Mouse (Mus musculus) CD4-positive helper T cell, adult 2 months (primary cell): Measurements from ENCODE around the gene Bloc1s1.

Experiments
- DNase-seq: peaks from one replicate; pipeline ENCODE4 v3.0.0-alpha.2; 2012; ENCODE audit warnings: low read depth, missing footprints, low spot score

Bloc1s1 gene

DNA sequence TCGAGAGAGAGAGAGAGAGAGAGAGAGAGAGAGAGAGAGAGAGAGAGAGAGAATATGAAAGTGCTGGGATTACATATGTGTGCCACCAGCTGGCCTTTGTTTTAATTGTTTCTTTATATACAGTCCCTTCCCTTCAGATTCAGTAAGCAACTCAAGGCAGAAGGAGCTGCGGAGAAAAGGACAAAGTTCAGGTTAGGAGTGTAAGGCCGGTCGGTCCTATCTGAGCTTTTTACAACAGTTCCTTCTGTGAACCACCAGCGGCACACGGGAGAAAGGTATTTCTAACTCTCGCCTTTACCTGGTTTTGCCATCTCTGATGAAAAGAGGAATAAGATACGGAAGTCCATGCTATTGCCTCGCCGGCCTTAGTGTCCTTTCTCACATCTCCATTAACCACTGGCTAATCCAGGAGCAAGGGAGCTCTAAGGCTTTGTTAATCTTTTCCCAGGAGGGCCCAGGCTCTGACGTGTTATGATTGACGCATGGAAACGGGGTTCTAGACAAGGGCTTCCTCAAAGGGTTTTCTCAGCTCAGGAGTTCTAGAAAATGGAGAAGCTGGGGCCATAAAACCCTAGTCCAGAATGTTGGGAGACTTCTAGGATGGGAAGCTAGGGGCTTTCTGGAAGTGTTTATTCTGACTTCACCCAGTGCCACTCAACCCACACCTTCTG, 14.9 kb downstream of the Bloc1s1 start:
- no peak for DNase-seq

DNA sequence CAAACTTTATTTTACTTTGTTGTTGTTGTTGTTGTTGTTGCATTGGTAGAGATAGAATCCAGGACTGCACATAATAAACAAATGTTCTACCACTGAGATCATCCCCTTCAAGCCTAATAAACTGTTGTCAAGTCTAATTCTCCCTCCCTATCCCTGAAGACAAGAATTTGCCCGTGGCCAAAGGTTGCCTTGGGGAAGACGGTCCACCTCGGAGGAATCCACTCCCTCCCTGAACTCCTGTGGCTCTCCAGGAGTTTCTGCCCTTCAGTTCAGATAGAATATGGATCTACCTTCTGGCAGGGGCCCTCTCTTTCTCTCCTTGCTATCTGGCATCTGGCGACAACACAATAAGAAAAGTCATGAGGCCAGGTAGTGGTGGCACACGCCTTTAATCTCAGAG, 19.0 kb downstream of the Bloc1s1 start:
- no peak for DNase-seq

DNA sequence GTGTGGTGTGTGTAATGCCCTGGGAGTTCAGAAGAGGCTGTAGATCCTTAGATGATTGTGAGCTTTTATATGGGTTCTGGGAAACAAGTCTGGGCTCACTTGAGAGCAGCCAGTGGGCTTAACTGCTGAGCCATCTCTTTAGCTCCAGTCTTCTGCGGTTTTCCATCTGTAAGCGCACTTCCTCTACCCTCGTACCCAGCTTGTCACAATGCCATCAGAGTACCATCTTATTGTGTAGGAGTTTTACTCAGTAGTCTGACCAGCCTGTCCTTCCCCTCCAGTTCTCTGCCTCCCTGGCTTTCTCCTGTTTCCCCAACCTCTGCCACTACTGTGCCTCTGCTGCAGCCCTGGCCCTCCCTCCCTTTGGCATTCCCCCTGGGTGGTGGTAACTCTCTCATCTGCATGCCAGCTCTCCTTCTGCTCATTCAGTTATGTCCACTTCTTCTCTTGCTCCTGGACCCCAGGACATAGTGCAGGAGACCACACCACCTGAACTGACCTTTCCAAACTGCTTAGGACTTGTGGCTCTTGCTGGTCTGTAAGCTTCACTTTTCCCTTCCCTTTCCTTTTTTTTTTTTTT, 21.3 kb downstream of the Bloc1s1 start:
- DNase-seq, result peak; percentile 47

DNA sequence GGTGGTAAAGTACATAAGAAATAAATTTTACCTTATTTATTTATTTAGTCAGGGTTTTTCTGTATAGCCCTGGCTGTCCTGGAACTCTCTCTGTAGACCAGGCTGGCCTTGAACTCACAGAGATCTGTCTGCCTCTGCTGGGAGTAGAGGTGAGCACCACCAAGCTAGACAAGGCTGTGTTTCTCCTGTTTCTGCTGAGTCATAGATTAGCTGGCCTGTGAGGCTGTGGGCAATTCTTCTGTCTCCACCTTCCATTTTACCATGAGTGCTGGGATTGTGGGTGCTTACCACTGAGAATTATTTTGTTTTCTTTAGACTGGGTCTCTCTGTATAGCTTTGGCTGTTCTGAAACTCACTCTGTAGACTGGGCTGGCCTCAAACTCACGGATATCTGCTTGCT, 22.4 kb downstream of the Bloc1s1 start:
- no peak for DNase-seq

DNA sequence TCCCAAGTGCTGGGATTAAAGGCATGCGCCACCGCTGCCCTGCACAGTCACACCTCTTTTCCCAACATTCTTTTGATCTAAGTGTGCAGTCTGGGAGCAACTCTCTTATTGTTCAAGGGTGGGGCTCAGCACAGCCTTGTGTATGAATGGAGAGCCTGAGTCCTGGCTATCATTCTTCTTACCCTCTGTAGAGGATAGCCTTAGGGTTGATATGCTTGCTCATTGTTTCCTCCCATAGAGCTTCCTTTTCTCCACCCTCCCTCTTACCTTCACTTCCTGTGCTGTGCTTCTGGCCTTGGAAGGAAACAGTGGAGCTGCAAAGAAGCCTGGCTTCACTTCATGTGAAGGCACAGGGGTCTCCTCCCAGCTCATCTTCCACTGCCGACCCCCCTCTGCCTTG, 23.1 kb downstream of the Bloc1s1 start, which contains the start of gene Cd63:
Gene Cd63, plus strand, starts transcription at position 292 of the 400 bp plus-strand sequence.
- DNase-seq, result no peak

DNA sequence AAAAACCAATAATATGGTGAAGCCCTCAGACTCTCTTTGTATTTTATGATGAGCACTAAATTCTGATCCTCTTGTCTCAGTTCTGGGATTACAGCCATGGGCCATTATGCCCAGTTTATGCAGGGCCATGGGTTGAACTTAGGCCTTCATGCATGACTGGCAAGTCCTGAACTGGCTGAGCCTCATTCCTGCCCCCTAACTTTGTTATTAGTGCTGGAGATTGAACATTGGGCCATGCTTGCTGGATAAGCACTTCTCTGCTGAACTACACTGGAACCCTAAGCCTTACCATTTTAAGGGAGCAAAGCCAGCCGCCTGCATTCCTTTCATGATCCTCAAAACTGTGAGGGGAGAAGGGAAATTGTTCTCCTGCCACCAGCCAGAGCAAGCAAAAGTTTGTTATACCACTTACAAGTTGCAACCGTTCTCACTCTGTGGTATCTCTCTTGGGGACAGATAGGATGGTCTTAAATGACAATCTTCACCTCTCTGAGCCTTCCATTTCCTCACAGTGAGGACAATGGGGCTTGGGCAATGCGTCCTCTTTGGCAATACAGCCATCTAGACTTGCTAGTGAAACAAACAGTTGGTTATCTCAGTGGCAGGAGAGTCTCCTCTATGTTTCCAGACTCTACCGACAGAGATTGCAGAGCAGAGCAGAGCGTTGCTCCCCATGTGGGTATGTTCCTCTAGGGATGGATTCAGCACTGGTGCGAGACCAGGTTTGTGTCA, 23.9 kb downstream of the Bloc1s1 start:
- no peak for DNase-seq

DNA sequence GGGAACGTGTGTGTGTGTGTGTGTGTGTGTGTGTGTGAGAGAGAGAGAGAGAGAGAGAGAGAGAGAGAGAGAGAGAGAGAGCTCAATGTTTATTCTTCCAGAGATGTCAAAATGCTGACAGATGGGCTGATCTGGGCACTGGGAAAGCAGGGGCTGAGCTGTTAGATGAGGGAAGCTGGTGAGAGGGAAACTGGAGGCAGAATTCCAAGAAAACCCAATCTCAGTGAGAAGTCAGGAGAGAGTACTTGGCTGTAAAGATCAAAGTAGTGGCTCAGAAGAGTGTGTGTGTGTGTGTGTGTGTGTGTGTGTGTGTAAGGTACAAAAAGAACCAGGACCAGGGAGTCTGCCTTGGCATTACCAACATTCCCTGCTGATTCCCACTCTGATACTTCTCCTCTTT, 26.3 kb downstream of the Bloc1s1 start:
- DNase-seq, result no peak

DNA sequence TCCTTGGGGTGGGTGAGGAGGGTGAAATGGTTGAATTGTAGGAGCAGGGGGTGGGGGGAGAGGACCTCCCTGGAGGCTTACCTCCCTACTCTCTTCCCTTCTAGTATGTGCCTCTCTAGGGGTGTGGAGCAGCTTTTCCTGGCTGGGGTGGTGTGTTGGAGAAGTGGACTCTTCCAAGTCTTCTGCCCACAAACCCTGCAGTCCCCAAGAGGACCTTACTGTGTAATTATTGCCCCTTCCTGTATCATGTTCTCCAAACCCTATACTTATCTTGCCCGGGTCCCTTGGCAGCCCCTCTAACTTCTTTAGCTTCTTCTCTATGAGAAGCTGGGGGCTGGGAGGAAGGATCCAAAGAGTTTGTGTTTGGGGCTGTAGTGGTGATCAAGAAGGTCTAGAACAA, 27.0 kb downstream of the Bloc1s1 start:
- no peak for DNase-seq

DNA sequence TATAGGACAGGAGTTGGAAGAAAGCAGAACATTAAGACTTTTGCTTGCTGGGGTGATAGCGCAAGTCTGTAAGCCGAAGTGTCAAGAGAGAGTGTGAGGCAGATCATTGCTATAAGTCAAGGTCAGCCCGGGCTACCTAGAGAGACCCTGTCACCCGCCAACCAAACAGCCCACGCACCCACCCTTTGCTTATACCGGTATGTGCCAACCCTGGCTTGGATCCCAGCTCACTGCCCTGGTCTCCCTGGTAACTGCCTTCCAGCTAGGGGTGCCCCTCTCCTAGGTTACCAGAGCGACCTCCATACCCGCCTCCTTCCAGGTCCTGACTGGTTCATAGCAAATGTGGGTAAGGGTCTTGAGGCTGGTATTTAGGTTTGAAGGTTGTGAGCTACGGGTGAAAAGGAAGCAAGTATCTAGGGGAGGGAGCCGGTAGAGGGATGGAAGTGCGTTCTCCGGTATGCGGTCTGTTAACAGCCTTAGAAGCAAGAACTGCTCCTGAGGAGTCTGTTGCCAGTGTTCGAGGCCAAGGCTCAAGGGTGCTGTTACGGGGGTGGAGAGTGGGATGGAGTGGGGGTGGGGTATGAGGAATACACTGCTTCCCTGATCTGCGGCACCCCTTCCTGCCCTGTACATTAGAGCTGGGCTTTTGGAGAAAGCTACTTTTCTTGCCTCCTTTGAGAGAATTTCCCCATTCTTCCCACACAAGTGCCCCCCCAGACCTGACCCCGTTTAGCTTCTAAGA, 27.7 kb downstream of the Bloc1s1 start:
- no peak for DNase-seq

DNA sequence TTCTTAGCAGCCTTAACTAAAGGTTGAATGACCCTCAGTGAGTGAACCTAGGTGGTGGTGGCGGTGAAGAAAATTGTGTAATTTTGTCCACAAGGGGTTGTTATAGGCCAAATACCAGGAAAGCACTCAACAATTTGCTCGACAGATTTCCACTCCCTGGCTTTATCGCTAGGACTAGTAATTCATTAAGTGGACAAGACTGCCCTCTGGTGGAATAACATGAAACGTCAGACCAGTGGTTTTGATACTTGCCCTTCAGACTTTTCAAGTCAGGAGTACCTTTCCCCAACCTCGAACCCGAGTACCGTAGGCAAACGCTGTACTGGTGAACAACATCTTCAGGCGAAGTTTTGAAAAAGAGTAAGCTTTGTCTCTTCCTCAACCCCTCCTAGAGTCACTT, 28.4 kb downstream of the Bloc1s1 start:
- DNase-seq, result peak; percentile 82

DNA sequence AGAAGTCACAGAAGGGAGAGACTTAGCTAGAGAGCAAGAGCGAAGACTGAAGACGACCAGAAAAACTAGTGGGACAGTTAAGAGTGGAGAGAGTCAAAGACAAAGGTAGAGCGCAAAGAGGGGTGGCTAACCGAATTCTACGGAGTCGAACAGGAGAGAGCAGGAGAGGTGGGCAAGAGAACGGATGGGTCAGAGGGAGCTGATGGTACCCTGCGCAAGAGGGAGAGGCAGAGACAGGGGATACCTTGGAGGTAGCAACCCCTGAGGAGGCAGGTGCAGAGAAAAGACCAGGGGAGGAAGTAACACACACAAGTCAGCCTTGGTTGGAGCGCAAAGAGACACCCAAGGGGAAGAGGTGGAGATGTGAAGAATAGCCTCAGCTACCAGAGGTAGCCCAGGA, 31.6 kb downstream of the Bloc1s1 start:
- peak; percentile 37 for DNase-seq

DNA sequence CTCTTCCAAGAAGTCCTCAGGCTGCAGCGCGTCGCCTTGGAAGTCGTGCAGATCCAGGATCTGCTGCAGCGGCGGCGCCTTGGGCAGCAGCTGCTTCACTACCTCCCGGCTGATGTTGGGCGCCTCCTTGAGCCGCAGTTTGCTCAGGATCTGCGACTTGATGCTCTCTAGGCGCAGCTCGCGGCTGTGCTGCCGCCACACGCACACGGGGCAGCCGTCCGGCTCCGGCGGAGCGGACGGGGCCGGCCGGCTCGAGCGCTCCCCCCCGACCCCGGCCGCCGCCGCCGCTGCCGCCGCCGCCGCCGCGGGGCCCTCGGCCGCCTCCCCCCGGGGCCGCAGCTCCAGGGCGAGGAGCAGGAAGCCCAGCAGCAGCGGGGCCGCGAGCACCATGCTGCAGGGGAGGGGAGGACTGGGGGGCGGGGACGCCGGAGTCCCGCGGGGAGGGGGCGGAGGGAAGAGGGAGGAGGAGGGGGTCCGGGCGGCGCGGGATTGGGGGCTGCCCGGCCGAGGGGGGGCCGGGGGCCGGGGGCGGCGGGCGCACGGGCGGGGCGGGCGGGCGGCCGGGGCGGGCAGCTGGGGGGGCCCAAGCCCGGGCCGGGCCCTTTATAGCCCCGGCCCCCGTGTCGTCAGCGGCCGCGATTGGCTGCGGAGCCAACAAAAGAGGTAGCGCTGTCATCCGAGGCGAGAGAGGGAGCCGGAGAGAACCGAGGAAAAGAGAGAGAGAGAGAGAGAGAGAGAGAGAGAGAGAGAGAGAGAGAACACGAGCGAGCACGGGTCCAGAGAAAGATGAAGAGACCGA, 32.3 kb downstream of the Bloc1s1 start, which contains the start of gene Gdf11:
Gene Gdf11, minus strand, starts transcription at position 423 of the 799 bp plus-strand sequence.
- DNase-seq, result peak; percentile 81

DNA sequence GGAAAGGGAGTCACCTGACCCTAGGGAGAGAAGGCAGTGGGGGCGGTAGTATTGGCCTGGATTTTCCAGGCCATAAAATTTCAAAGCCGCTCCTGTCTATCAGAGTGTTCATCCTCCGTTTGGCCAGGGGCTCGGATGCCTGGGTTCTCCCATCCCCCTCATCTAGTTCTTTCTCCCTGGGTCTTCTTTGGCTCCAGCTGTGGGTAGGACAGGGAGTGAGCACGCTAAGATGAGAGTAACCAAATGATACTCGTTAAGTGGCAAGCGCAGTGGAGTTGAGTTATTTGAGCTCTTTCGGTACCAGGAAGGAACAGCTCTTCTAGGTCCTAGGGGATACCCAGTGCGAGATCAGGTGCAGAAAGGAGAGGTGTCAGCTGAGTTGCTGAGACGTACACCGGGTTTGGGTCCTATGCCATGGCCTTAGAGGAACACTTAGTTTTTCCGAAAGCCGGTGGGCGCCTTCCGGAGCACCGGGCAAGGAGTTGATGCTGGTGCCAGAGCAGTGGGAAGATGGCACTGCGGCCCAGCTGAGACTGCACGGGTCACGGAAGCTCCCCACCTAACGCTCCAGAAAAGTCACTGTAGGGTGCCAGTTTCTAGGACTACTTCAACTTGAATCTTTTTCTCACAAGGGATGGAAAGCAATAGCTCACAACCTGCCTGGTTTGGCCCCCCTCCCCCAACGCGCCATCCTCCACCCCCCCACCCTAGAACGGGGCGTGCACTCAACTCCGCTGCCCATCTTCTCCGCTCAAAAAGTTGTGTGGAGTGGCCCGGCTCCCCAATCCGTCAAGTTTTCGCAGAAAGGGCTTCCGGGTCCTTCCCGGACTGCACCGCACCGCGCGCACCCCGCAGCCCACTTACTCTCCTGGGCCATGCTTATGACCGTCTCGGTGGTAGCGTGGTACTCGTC, 33.2 kb downstream of the Bloc1s1 start:
- peak; percentile 36 for DNase-seq

DNA sequence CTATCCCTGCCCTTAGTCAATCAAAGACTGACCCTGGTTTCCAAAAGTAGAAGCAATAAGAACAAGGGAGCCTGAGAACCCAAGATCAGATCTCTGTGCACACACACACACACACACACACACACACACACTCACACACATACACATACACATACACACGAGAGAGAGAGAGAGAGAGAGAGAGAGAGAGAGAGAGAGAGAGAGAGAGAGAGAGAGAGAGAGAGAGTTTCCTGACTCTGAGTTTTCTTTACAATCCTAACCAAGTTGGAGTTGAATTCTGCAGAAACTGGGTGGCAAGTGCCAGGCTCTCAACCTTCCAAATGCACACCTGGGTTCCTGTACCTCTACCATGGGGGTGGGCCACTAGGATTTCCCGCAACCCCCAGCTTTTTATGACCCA, 34.0 kb downstream of the Bloc1s1 start:
- DNase-seq, result peak; percentile 17

DNA sequence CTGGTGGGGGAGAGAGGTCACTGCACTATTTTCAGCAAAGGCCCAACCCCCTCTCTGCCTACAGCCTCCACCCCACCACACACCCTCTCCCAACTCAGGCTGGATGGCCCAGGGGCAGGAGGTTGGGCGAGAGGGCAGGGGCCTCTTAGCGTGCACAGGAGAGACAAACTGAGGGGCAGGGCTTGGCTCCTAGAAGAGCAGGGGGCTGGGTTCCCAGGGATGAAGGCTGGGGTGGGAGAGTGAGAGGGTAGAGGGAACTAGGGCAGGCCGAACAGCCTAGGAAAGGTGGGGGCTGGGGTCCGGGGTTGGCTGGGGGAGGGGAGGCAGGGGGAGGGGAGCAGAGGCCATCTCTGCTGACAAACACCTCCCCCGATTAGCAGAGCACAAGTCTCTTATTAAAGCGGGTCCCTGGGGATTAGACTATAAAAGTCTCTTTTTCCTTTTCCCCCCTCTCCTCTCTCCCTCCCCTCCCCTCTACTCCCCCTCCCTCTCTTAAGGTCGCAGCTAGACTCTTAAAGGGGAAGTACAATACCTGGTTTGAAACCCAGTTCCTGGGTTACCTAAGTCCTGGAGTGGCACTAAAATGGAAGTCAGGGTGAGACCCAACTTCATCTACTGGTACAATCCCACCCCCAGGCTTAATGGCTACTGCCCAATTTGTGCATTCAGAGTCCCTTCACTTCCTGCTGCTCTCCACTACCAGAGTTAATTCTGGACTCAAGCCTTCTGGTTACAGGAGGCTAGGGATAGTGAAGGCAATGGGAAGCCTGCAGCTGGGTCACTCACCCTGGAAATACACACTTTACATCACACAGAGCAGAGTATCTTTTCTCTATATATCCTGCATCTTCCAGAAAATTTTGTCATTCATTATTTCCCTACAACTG, 34.7 kb downstream of the Bloc1s1 start:
- DNase-seq, result no peak

DNA sequence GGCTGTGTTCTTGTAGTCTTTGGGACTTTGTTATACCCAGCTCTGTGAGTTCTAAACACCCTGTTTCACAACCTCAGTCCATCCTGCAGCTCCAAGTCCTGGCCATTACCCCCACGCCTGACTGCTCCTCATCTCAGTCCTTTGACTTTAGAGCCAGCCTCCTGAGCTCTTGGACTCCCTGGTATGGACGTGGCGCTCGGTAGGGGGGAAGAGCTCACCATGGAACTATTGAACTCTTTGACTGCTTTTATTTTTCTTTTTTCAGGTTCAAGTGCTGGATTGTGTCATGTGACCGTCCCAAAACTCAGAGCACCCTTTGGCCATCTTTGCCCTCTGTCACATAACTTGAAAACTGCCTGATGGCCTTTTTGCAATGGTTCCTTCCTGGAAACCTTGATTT, 41.8 kb downstream of the Bloc1s1 start:
- DNase-seq, result no peak

DNA sequence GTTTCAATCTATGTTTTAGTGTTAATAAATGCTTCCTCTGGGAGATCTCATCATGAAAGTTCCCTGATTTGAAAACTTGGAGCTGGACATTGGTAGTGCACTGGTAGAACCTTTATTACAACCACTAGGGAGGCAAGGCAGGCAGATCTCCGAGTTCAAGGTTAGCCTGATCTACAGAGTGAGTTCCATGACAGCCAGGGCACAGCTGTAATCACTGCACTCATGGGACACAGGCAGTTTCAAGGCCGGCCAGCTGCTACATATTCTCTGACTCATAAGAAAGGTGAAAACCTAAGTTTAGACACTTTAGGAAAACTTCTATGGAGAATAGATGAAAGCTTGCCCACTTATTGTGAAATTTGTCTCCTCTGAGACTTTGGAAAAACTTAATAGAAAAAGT, 45.0 kb downstream of the Bloc1s1 start:
- DNase-seq, result no peak

DNA sequence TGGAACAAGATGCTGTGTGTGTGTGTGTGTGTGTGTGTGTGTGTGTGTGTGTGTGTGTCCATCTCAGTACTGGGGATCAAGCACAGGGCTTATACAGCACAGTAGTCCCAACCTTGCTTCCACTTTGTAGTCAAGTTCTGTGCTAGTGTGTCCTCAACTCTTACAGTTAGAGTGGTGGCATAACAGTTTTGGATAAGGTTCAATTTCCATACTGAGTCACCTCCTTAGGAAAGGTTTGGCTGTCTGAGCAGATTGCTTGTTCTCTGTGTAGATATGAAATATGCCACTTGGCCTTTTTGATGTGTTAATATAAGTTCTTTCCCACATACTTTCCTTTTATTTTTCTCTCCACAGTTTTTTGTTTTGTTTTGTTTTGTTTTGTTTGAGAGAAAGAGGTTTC, 45.5 kb downstream of the Bloc1s1 start:
- no peak for DNase-seq

DNA sequence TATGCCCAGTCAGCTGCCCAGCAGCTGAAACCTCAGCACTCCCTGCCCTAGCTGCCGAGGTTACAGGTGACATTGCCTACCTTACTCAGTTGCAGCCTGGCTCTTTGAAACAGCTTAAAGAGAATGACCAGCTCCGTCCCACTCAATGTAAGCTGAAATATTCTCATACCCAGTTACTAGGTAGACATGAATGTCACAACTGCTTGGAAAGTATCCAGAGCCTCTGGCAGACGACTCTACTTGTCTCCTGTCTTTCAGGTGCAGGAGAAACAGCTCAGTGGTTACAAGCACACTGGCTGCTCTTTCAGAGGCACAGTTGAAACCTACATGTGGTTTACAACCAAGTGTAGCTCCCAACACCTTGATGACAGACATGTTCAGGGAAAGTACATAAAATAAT, 53.5 kb downstream of the Bloc1s1 start:
- no peak for DNase-seq
